Mouse (Mus musculus): Measurements from ENCODE around the gene March9.

March9 gene

DNA sequence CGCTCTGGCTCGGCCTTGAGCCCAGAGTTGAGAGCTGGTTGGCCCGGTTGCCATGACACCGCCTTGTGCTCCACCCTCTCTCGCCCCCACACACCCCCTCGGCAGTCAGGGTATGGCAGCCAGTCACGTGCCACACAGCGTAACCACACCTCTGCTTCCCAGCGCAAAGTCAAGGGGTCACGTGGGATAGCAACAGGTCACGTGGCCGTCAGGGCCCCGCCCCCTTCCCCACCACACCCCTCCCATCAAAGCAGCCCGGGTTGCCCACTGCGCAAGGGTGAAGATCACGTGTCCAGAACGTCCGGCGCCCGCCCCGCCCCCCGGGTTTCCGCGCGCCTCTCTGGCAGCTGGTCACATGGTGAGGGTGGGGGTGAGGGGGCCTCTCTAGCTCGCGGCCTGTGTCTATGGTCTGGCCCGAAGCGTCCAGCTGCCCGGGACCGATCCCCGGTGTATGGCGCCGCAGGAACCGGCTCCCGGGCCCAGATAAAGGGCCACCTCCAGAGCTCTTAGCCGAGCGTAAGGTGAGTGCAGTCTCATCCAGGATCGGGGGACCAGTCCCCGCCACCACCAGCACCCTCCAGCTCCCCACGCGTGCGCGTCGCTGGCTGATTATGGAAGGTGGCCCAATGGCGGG, 3.4 kb upstream of the March9 start, which contains the start of gene Cdk4:
Gene Cdk4 (plus strand): TSS at position 296 of the 634 bp plus-strand sequence.
- CTCF ChIA-PET: no interaction called here

GRCm38 (mm10) chr10:127062503-127062902, 2.5 kb upstream of the March9 start:
- CTCF ChIA-PET: interaction anchor here (0.7 kb wide), 1 partner anchor 62 kb away, joined by 3 read pairs; no protein-coding TSS in a partner anchor

DNA sequence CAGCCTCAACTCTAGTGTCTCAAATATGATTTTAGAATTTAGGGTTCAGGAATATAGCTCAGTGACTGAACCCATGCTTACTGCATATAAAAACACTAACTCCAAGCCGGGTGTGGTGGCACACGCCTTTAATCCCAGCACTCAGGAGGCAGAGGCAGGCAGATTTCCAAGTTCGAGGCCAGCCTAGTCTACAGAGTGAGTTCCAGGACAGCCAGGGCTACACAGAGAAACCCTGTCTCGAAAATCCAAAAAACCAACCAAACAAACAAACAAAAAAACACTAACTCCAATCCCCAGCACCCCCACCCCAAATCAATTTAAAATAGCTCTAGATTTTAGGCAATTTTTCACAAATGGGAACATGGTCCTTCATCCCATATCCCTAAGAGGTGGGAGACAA, 2.1 kb upstream of the March9 start:
- CTCF ChIA-PET: interaction anchor here (0.7 kb wide), 1 partner anchor 62 kb away, joined by 3 read pairs; no protein-coding TSS in a partner anchor

GRCm38 (mm10) chr10:127061513-127061912, 1.5 kb upstream of the March9 start:
- CTCF ChIA-PET: no interaction called here

DNA sequence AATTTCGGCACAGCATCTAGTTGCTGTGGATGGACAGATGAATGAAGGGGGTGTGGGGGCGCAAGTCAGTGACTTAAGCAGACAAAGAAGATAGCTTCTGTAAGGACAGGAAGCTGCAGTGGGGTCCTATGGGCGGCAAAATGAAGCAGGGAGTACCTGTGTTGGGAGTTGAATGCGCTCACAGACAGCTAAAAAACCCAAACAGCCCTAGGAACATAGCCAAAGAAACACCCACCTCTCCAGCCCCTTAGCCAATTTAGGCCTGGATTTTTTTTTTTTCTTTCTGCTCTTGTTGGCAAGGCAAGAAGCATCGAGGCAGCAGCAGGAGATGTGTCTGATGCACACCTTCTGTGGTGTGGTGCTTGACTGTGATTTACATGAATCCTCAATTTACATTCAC, 1.1 kb upstream of the March9 start:
- CTCF ChIA-PET: no interaction called here

GRCm38 (mm10) chr10:127059174-127059967, 613 bp downstream of the March9 start:
- CTCF ChIA-PET: interaction anchor here (0.8 kb wide), 1 partner anchor 554 kb away, joined by 3 read pairs; no protein-coding TSS in a partner anchor

DNA sequence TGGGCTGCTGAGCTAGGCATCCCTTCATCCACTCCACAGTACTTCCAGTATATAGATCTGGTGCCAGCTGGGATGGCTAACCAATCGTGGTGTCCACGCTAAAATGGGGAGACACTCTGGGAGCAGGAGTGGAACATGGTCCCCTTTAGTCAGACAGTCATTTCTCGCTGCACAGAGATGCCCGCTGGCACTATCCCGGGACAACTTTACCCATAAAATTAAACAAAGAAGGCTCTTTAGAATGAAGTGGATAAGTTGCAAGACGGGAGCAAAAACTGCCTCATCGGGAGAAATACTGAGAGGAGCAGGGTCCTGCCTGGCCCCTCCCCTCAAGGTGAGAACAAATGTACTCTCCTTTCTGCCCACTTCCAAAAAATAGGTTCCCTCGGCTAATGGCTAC, 1.3 kb downstream of the March9 start:
- CTCF ChIA-PET: interaction anchor here (0.8 kb wide), 1 partner anchor 553 kb away, joined by 3 read pairs; no protein-coding TSS in a partner anchor

GRCm38 (mm10) chr10:127058161-127058560, 1.8 kb downstream of the March9 start:
- CTCF ChIA-PET: no interaction called here

DNA sequence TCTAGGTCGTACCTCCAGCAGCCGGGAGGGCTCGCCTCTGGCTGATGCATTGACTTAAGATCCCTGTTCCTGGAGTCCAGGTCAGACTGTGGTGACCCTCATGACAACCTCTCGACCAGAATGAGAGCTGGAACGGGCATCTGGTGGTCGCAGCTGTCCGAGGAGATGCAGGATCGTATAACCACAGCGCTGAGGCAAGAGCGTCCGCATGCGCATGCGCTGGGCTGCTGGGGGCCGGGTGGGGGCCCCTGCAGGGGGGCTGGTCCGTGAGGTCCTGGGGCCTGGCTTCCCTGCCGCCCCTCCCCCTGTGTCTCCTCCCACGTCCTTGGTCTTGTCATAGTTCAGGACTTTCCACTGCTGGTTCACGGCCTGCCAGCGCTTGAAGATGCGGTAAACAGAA, 3.5 kb downstream of the March9 start:
- CTCF ChIA-PET: interaction anchor here (0.8 kb wide), 1 partner anchor 12 kb away, joined by 3 read pairs; no protein-coding TSS in a partner anchor

GRCm38 (mm10) chr10:127055406-127055805, 4.6 kb downstream of the March9 start:
- CTCF ChIA-PET: no interaction called here

GRCm38 (mm10) chr10:127054646-127055045, 5.3 kb downstream of the March9 start:
- CTCF ChIA-PET: no interaction called here

- CTCF ChIA-PET: interaction anchor here (0.6 kb wide), 1 partner anchor 1433 kb away, joined by 4 read pairs; no protein-coding TSS in a partner anchor
Observed at GRCm38 (mm10) chr10:127050119-127050474, 9.9 kb downstream of the March9 start.

DNA sequence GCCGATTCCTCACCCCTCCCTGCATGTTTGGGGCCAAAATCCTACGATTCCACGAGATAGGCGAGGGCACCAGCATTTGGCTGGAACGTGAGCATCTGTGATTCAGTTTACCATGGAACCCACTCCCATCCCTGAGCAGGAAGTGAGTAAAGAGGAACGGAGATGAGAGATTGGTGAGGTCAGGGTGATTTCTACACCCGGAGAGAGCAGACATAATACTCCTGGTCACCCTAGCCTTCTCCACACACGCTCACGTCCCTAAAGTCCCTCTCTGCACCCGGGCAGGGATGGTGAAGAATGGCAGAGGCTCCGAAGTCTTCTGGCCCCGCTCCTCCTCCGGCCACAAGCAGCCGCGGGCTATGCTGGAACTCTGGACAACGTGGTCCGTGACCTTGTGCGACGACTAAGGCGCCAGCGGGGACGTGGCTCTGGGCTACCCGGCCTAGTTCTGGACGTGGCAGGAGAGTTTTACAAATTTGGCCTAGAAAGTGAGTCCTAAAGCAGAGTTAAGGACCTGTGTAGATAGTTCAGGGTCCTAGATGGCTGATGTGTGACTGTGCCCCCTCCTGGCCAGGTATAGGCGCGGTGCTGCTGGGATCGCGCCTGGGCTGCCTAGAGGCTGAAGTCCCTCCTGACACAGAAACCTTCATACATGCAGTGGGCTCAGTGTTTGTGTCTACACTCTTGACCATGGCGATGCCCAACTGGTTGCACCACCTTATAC, 10.4 kb downstream of the March9 start:
- CTCF ChIA-PET: no interaction called here

- CTCF ChIA-PET: no interaction called here
Observed at GRCm38 (mm10) chr10:127048608-127049394, 11.2 kb downstream of the March9 start.

DNA sequence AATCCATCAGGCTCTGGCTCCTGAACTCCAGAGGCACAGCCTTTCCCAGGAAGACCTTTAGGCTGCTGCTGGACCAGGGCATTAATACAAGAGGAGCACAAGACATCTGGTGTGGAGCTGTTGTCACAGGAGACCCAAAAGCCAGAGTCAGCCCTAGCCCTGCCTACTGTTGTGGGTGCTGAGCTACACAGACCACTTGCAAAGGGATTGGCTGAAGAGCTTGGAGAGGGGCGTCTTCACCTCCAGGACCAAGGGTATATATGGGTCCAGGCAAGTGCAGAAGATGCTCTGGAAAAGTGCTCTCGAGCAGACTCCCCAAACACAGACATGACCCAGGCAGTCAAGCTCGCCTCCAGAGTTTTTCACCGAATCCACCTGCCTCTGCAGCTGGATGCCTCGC, 12.0 kb downstream of the March9 start, which contains the start of gene Cyp27b1:
Gene Cyp27b1 (plus strand): TSS at position 297 of the 400 bp plus-strand sequence.
- CTCF ChIA-PET: no interaction called here

DNA sequence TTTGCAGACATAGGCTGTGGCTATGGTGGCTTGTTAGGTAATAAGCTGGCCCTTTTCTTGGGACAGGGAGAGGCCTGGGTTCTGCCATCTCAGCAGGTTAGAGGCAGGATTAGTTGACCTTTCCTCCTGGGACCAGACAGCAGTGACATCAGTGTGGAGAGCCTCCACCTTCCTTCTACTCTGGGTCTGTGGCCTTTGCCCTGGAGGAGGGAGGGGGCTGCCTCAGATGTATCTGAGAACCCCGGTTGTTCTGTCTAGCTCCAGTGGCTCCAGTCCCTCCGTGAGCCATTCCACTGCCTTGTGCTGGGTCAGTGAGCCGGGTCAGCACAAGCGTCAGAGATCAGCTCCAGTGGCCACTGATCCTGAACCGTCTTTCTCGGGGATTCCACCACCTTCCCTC, 16.8 kb downstream of the March9 start:
- CTCF ChIA-PET: no interaction called here

- CTCF ChIA-PET: no interaction called here
Observed at GRCm38 (mm10) chr10:127042468-127043115, 17.4 kb downstream of the March9 start.

DNA sequence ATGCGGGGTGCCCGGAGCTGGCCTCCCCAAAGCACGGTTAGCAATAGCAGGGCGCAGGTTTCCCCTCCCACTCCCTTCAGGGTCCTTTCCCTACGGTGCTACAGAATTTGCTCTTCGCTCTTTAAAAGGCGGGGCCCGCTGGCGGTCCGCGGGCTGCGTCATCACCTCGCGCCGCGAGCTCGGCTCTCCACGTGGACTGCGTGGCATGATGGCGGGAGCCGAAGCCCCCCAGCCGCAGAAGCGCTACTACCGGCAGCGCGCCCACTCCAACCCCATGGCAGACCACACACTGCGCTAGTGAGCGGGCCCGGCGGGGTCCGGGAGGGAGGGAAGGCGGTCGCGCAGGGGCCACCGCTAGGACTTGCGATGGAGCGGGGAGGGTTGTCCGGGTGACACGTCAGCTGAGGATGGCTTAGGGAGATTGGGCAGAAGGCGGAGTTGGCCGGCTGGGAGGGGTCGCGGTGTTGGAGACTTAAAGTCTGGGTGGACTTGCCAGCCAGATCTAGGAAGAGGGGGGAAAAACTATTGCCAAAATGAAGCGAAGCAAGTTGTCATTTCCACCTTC, 18.1 kb downstream of the March9 start:
- CTCF ChIA-PET: no interaction called here

GRCm38 (mm10) chr10:127041274-127041766, 18.7 kb downstream of the March9 start, which contains the start of the genes Mettl1 and Eef1akmt3:
Mettl1 (plus strand) TSS chr10:127041414.
Eef1akmt3 (minus strand) TSS chr10:127041513.
- CTCF ChIA-PET: interaction anchor here (0.7 kb wide), 1 partner anchor 66 kb away, joined by 6 read pairs; no protein-coding TSS in a partner anchor
